Mouse (Mus musculus) ES-E14 (cell line): ENCODE data around the gene Mrtfb. TPM values are rescaled to one million over a fixed set of nuclear protein-coding genes. Genes with fewer than 3 reads are reported as not detected.
A peak's percentile ranks its signal among the peaks of the same experiment; 100 is the strongest.

ENCODE experiments used
- DNase-seq: peaks from one replicate; pipeline ENCODE4 v3.0.0-alpha.2; 2013; ENCODE audit warnings: low read depth, low spot score
- H3K27ac ChIP-seq: 2 replicates; pipeline ENCODE4 v1.5.1; 2012; ENCODE audit warnings: low read depth, mild to moderate bottlenecking, low read length, moderate library complexity, mixed read lengths; ENCODE audit not compliant: poor library complexity, insufficient read depth, severe bottlenecking
- H3K36me3 ChIP-seq: 2 replicates; pipeline ENCODE4 v1.6.1; 2012; ENCODE audit warnings: mild to moderate bottlenecking, low read length, moderate library complexity, mixed read lengths; ENCODE audit not compliant: control insufficient read depth, poor library complexity, insufficient read depth, severe bottlenecking
- H3K4me1 ChIP-seq, 2 experiments: fragments of 150-350 bp in 1 of 2; sonication (generic) in 1 of 2; 2 replicates each; pipeline ENCODE4 v1.6.1; 2012; ENCODE audit warnings: low read length in 2 of 2, mild to moderate bottlenecking in 1 of 2, mixed read lengths in 1 of 2; ENCODE audit not compliant: control insufficient read depth in 2 of 2, insufficient read depth in 2 of 2, poor library complexity in 1 of 2
- H3K4me3 ChIP-seq, 2 experiments: fragments of 150-350 bp in 1 of 2; sonication (generic) in 1 of 2; 2 replicates each; pipeline ENCODE4 v1.5.1; 2012; ENCODE audit warnings: low read length in 2 of 2, low read depth in 1 of 2, mild to moderate bottlenecking in 1 of 2, mixed read lengths in 1 of 2; ENCODE audit not compliant: insufficient read depth in 1 of 2, poor library complexity in 1 of 2, severe bottlenecking in 1 of 2
- H3K9ac ChIP-seq: 2 replicates; pipeline ENCODE4 v1.6.1; 2012; ENCODE audit warnings: low read depth, mild to moderate bottlenecking, low read length, mixed read lengths; ENCODE audit not compliant: poor library complexity, insufficient read depth, severe bottlenecking
- H3K9me3 ChIP-seq: fragments of 150-350 bp; sonication (generic); 2 replicates; pipeline ENCODE4 v1.6.1; 2012; ENCODE audit warnings: low read depth, mild to moderate bottlenecking, low read length; ENCODE audit not compliant: control insufficient read depth, insufficient read depth
- CHD2 ChIP-seq: IDR thresholded peaks from 2 replicates; pipeline ENCODE4 v1.6.1; 2014; ENCODE audit warnings: mild to moderate bottlenecking, low read depth, low read length, inconsistent platforms
- HCFC1 ChIP-seq: IDR thresholded peaks from 2 replicates; pipeline ENCODE4 v1.6.1; 2012; ENCODE audit warnings: low read length, inconsistent platforms, borderline replicate concordance; ENCODE audit not compliant: insufficient read depth
- MAFK ChIP-seq: IDR thresholded peaks from 2 replicates; pipeline ENCODE4 v1.6.1; 2014; ENCODE audit warnings: mild to moderate bottlenecking, low read depth, low read length, inconsistent platforms; ENCODE audit not compliant: insufficient read depth
- ZC3H11A ChIP-seq: IDR thresholded peaks from 2 replicates; pipeline ENCODE4 v1.6.1; 2012; ENCODE audit warnings: low read depth, mild to moderate bottlenecking, inconsistent platforms, low read length, borderline replicate concordance
- ZNF384 ChIP-seq: IDR thresholded peaks from 2 replicates; pipeline ENCODE4 v1.6.1; 2012; ENCODE audit warnings: low read depth, low read length, inconsistent platforms
- in situ Hi-C, 2 experiments: fragments of 600-800 bp; cut with MboI; formaldehyde crosslinking; loops; one replicate each; pipeline ENCODE4 v1.15.1; 2025; ENCODE audit warnings: low sequenced_read_pairs in 2 of 2, inconsistent platforms in 1 of 2; ENCODE audit not compliant: unreplicated experiment in 2 of 2
- total RNA-seq: library from RNA; depleted of rRNA; stranded (reverse); fragments of 300-350 nt; gene quantifications from 2 replicates; pipeline ENCODE4 v1.2.3, GENCODE M21; 2012

The Mrtfb gene
- total RNA-seq, 1 experiment: 9.6 TPM

DNA sequence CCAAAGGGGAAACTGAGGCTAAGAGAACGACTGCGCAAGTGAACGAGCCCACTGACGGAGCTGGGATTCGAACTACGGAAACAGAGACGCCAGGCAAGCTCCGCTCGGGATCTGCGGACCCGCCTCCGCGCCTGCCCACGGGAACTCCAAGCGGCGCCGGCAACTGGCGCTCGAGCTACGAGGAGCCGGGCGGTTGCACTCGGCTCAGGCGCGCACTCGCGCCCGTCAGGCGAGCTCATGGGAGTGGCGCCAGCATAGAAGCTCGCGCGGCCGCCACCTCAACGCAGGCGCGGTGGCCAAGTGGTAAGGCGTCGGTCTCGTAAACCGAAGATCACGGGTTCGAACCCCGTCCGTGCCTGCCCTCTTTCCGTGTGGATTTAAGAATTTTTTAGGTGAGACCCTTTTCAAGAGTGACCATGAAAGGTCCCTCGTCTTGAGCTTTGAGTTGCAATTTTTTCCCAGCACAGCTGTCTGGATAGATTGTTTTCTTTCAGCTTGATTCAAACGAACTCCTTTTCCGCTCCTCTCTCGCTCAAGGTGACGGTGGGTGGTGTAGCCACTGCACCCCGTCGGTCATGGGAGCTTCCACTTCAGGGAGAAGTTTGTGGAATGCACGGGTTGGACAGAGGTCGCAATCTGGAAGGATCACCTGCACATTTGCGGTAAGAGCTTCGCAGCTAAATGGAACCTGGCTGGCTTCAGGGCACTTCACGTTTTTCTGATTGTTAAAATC is 180.9 kb downstream of the Mrtfb start:
- Histone ChIP-seq H3K9ac (peak overlapping the region; percentile 63), H3K9me3 (no peaks in the 10 kb centered on the region), H3K4me3 (peak overlapping the region; percentile 68 to 80), H3K4me1 (0 out of 4 replicates have a peak, but pooled peaks cover 0 to 2% of the 10 kb centered on the region in 2 experiments), H3K36me3 (no peaks in the 10 kb centered on the region), H3K27ac (no peak overlapping the region)
- peak; percentile 25; the same call in 1 of the 2 replicates for TF ChIP-seq ZC3H11A
- TF ChIP-seq ZNF384: no peak
- peak; percentile 58; the same call in 1 of the 2 replicates for TF ChIP-seq HCFC1
- TF ChIP-seq CHD2: no peak
- peak; percentile 91 for TF ChIP-seq MAFK
- peak; percentile 82 for DNase-seq
- in situ Hi-C loops: no loop called here

DNA sequence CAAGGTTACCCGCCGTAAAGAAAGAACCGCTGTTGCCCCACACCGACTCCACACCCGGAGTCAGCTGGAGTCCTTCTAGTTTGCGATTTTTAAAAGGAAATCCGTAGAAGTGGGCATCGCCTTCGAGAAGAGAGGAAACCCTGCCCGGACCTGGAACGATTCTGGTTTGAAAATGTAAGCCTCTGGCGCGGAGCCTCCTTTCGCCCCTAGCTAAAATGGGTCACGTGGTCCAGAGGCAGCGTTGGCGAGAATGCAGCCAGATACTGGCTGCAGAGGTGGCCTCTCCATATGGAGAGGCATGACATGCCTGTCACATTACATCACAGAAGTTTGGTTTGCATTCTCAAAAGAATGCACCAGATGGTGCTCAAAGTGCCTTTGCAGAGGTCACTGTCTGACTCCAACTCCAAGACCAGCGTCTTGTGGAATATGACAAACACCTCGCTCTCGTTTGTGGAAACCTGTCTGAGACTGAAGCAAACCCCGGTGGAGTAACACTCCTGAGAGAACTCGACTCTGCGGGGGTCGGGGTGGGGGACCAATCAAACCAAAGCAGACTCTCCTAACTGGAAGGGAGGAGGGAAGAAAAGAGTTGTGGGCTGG is 181.6 kb downstream of the Mrtfb start:
- H3K9ac ChIP-seq: peak overlapping the region; percentile 63
- no peak overlapping the region for H3K27ac ChIP-seq
- 0 out of 4 replicates have a peak, but pooled peaks cover 0 to 2% of the 10 kb centered on the region in 2 experiments for H3K4me1 ChIP-seq
- H3K9me3 ChIP-seq: no peaks in the 10 kb centered on the region
- TF ChIP-seq MAFK (no peak), HCFC1 (0 out of 2 replicates have a peak, but pooled peaks have one; percentile 37)
- H3K4me3 ChIP-seq: peak overlapping the region; percentile 68 to 80
- H3K36me3 ChIP-seq: no peaks in the 10 kb centered on the region
- peak; percentile 77 for DNase-seq
- in situ Hi-C loops: no loop called here

DNA sequence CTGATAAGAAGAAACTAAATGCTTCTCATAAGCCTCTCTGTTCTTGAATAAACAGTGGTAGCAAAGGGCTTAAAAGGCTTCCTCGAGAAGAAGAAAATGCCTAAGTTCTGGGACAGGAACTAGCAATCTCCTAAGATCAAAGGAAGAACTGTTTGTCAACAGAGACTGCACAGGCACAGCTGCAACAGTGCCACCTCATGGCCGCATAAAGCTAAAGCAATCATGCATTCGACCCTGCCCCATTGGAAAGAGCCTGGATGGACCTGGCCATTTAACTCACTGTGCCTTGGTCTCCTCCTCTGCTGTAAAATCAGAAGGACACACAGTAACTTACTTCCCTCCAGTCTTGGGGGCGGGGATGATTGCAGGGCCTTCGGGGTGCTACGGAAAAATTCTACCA is 184.2 kb downstream of the Mrtfb start:
- Histone ChIP-seq H3K4me3 (no peak overlapping the region), H3K27ac (no peak overlapping the region), H3K9ac (no peak overlapping the region), H3K4me1 (0 out of 4 replicates have a peak, but pooled peaks cover 0 to 2% of the 10 kb centered on the region in 2 experiments), H3K9me3 (no peaks in the 10 kb centered on the region), H3K36me3 (no peaks in the 10 kb centered on the region)
- DNase-seq: no peak
- TF ChIP-seq ZNF384 (no peak), CHD2 (no peak), HCFC1 (no peak), ZC3H11A (peak; percentile 94)
- in situ Hi-C loops: no loop called here

DNA sequence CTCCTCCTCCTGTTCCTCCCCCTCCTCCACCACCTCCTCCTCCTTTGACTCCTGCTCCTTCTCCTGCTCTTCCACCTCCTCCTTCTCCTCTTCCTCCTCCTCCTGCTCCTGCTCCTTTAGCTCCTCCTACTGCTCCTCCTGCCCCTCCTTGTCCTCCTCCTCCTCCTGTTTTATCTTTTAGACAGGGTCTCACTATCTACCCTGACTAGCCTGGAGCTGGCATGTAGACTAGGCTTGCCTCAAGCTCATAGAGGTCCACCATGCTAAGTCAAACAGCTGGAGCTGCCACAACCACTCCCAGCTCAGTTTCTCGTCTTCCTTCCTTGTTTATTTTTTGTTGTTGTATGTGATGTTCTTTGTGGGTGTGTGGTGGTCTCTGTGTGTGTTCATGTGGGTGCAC is 187.5 kb downstream of the Mrtfb start:
- Histone ChIP-seq H3K9me3 (no peaks in the 10 kb centered on the region), H3K36me3 (no peaks in the 10 kb centered on the region), H3K4me3 (no peak overlapping the region), H3K9ac (no peak overlapping the region), H3K27ac (no peak overlapping the region), H3K4me1 (peaks cover 0 to 6% of the 10 kb centered on the region in 2 experiments; a peak in 2 of 4 replicates)
- no peak for DNase-seq
- TF ChIP-seq CHD2 (no peak), ZNF384 (no peak), HCFC1 (no peak), MAFK (no peak), ZC3H11A (no peak)
- in situ Hi-C loops: no loop called here
